Mouse (Mus musculus) cerebellum, adult 11-12 months (tissue): ENCODE measurements at regions not wholly inside any gene's neighbourhood (a gene's known extent, or its start where the extent isn't known, plus 50 kb on each side); places are given as distances from the start of the nearest gene placed in this dataset.

Experiments
- DNase-seq: peaks from one replicate; pipeline ENCODE4 v3.0.0; 2022

GRCm38 (mm10) chr3:137798769-137799168 is 65.5 kb upstream of the H2afz start:
- no peak for DNase-seq

GRCm38 (mm10) chr3:137801402-137802020 is 62.8 kb upstream of the H2afz start:
- DNase-seq, result no peak

GRCm38 (mm10) chr3:137807423-137807822 is 56.9 kb upstream of the H2afz start:
- no peak for DNase-seq

GRCm38 (mm10) chr3:137807913-137808684 is 56.2 kb upstream of the H2afz start:
- DNase-seq, result no peak

GRCm38 (mm10) chr3:137810123-137810522 is 54.2 kb upstream of the H2afz start:
- DNase-seq, result no peak
